Mouse (Mus musculus) spleen, adult 18-20 months (tissue): ENCODE results near the gene Evx2.

Experiments
- DNase-seq, 2 experiments: peaks; one replicate each; pipeline ENCODE4 v3.0.0; 2022; ENCODE audit warnings: mixed read lengths in 2 of 2

The Evx2 gene

GRCm38 (mm10) chr2:74611406-74611805, 48.0 kb downstream of the Evx2 start:
- no peak for DNase-seq

- DNase-seq: no peak
Measured at GRCm38 (mm10) chr2:74609350-74609749, 50.0 kb downstream of the Evx2 start.

GRCm38 (mm10) chr2:74606087-74606760, 53.1 kb downstream of the Evx2 start:
- DNase-seq: no peak

GRCm38 (mm10) chr2:74604011-74604410, 55.3 kb downstream of the Evx2 start:
- DNase-seq: no peak
